Mouse (Mus musculus): Measurements from ENCODE around the gene Dcaf8.

- TF ChIP-seq POLR2A (IDR thresholded peaks at IDR 0.05; ENCODE audit: insufficient read depth, low read length) (no peak), EP300 (IDR thresholded peaks at IDR 0.05; ENCODE audit: insufficient read depth, low read depth, low read length) (no peak)
Measured at GRCm38 (mm10) chr1:172191578-172191977, 43.7 kb downstream of the Dcaf8 start.
